Mouse (Mus musculus) brain, embryonic 18.5 days (tissue): ENCODE data around the gene Gm21876.
"Not testable (repeated sequence)": the region's sequence is repeated elsewhere in the genome, so short reads cannot be mapped to it uniquely, and the experiment has no call there.

Source experiments
- DNase-seq: peaks from one replicate; pipeline ENCODE4 v3.0.0-alpha.2; 2012; ENCODE audit warnings: low read depth, low spot score

The Gm21876 gene

GRCm38 (mm10) chrX:21175553-21175952 is at the start of gene Gm21876:
Gene Gm21876, minus strand, starts transcription at chrX:21175653.
- DNase-seq = no peak

DNA sequence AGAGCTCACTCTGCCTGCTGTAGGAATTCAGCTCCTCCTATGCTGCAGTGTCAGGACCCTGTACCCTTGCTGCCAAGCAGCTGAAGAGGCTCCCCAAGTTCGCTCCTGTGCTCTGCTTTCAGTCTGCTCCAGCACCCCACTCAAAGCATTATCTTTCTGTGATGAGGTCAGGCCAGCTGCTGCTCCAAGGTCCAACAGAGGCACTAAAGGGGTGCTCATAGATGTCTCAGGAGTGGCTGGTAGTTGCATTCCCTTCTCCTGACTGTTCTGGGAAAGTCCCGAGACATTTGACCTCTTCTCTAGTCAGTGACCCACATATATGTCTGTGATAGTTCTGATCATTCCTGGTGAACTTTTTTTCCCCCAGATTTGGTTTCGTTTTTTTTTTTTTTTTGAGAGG is 45.0 kb upstream of the Gm21876 start:
- DNase-seq = no peak

DNA sequence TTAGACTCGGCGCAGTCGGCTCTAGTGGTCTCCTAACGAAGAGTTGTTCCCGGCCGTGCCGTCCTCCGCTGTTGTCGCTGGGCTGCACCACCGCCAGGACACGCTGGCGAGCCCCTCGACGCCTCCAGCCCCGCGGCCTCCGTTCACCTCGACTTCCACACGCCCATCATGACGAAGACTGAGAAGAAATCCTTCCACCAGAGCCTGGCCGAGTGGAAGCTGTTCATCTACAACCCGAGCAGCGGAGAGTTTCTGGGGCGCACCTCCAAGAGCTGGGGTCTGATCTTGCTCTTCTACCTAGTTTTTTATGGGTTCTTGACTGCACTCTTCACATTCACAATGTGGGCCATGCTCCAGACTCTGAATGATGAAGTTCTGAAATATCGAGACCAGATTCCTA is 28.8 kb downstream of the Gm21876 start:
- DNase-seq = not testable (repeated sequence)
